Mouse (Mus musculus) adrenal gland, adult 18-20 months (tissue): ENCODE data around the gene Vrk2. TPM values are rescaled to one million over a fixed set of nuclear protein-coding genes. Genes with fewer than 3 reads are reported as not detected.

Source experiments
- DNase-seq, 2 experiments: peaks; one replicate each; pipeline ENCODE4 v3.0.0; 2021 to 2022; ENCODE audit warnings: low spot score in 2 of 2
- long read RNA-seq, 2 experiments: library from polyadenylated mRNA; stranded (forward); transcript quantifications; one replicate each; pipeline ENCODE4 v2.0.0; 2021
- total RNA-seq, 2 experiments: library from RNA; stranded (reverse); gene quantifications; 1 replicate in 1 of 2; 2 replicates in 1 of 2; pipeline ENCODE4 v1.2.3; 2021

Gene Vrk2
- total RNA-seq, result 1 to 10 TPM; 5.2 to 5.5 TPM
- long read RNA-seq, experiment 1, partial matches to known transcripts, result 0 of 1 reads
- long read RNA-seq, experiment 1, other reads (novel, unspliced or antisense), result 0 of 1 reads
- long read RNA-seq, experiment 2, transcript Vrk2-201 (13 exons, 1,889 nt), result major isoform, 8 of 9 reads
- long read RNA-seq, experiment 2, partial matches to known transcripts, result 0 of 9 reads
- long read RNA-seq, experiment 2, other reads (novel, unspliced or antisense), result 1 of 9 reads

DNA sequence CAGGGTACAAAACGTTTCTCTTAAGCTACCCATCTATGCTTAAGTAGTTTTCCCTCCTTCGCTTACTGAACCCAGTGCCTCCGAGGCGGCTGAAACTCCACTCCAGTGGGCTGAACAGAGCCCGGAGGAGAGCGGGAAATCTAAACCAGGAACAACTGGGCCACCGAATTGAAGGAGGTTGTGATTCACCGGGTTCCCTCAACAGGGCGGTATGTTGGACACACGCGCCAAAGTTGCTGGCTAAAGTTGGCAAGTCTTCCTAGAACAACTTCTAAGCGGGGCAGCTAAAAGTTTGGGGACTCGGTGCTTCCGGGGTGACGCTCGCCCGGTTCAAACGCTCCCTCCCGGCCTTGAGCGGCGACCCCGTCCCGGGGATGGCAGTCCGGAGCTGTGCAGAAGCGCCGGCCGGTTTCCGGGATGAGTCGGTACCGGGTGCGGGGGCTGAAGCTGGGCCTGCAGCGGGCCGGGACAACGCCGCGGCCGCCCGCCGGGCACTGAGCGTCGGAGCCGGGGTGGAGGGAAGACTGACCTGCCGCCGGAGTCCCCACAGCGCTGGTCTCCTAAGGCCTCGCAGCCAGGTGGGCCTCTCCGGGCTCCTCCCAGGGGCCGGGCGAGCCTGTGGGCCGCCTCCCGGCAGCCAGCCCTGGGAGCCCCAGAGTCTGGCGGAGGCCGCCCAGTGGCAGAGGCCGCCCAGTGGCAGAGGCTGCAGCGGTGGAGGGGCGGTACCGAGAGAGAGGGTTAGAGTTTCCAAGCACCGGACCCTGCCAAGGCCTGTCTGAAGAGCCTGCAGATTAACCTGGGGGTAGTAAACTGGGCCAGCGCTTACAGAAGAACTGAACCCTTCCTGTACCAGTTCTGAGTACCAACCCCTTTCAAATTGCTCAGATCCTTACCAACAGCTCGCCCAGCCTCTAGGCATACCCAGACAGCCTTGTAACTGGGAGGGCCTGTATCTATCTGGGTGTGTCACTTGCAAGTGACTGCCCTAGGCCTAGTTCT, at the start of gene Vrk2, which contains the start of gene Gm6899:
TSS of gene Vrk2 (minus strand) at position 939 of the 999 bp plus-strand sequence.
TSS of gene Gm6899 (plus strand) at position 181 of the 999 bp plus-strand sequence.
- peak; percentile 74 to 75 for DNase-seq

DNA sequence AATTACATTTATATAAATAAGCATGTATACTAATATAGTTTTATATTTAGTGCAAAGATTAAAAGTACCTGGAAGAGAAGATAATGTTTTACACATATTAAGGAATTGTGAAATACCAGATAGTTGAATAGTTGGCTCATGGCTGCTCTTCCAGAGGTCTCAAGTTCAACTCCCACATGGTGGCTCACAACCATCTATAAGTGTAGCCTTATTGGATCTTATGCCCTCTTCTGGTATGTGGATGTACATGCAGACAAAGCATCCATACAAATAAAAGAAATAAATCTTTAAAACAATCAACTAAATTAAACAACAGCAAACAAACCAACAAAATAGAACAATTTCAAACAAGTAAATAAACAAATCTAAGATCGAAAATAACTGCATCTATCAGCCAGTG, 48.3 kb upstream of the Vrk2 start:
- no peak for DNase-seq

GRCm38 (mm10) chr11:26640314-26640785, 46.6 kb upstream of the Vrk2 start:
- no peak for DNase-seq

DNA sequence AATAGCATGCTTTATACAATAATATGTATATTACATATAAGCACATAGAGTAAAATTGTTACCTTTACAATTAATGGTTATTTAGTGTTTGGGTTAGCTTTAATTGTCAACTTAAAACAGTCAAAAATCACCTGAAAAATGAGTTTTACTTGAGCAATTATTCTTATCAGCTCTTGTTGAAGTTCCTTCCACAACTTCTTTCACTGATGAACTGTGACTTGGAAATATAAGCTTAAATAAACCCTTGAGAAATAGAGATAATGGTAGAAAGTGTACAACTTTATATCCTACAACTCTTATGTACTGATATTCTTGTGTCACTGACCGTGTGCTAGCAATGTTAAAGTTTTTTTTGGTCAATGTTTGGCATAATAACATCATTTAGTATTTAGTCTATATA, 42.4 kb upstream of the Vrk2 start:
- no peak for DNase-seq

- no peak for DNase-seq
Observed at GRCm38 (mm10) chr11:26622727-26623126, 28.9 kb upstream of the Vrk2 start.

DNA sequence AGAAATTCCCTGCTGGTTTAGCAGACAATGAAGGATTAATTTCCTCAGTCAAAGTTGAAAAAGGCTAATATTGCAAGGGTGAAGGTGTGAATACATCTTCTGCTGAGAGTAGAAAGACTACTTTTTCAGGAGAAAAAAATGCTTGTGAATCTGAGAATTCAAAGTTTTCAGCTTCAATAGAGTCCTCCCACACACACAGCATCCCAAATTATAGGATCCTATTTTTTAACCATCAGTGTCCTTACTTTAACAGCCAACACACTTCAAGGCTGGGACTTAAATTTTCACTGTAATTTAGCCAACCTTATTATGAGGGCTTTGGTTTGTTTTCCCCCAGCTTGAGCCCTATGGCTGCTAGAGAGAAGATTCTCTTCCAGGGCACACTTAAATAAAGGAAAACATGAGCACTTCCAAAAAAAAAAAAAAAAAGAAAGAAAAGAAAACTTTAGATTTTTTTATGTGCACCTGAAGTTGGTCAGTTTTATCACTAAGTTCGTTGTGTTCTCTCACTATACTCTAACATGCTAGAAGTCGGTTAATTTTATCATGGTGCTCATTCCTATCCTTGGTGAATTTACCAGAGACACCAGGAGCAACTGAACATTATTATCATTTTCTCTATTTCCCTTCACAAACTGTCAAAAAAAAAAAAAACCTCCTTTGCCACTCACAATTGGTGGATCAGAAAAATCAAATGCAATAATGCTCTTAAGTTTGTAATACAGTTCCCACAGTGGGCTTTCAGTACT, 24.9 kb upstream of the Vrk2 start:
- DNase-seq, result no peak

- no peak for DNase-seq
Observed at GRCm38 (mm10) chr11:26608795-26609194, 15.0 kb upstream of the Vrk2 start.

DNA sequence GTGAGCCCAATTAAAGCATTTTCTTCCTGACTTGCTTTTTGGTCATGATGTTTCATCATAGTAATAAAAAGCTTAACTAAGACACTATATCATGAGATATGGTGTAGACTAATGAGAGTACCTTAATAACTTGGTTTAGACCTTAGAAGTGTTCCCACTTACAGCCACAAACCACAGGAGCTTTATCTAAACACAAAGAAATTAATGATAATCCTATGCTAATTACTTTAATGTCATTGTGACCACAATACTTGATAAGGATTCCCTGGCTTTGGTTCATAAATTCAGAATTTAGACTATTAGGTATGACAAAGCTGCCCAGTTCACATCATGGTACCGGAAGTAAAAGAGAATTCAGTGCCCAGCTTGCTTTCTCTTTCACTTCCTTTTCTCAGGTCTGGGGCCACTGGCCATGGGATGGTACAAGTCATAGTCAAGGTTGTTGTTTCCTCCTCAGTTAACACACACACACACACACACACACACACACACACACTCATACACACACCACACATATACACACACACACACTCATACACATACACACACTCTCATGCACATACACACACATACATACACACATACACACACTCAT, 10.4 kb upstream of the Vrk2 start:
- DNase-seq, result no peak

- DNase-seq, result no peak
Observed at GRCm38 (mm10) chr11:26601571-26602175, 7.9 kb upstream of the Vrk2 start.

DNA sequence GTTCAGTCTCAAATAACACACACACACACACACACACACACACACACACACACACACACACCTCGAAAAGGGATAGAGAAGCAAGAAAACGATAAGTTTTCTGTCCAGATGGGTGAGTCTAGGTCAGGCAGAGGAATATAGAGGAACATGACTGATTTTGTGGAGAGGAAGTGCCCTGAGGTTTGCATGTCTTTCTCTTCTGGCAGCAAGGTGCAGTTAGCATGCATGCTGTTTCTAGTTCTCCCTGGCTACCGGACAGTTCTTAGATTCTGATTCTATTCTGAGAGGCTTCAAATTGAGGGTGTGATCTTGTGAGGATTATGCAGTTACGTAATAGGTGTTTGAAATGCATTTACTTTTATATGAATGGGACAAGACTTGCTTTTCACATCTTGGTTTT, 6.9 kb upstream of the Vrk2 start:
- no peak for DNase-seq

GRCm38 (mm10) chr11:26598876-26599275, 5.1 kb upstream of the Vrk2 start:
- DNase-seq, result no peak

GRCm38 (mm10) chr11:26597761-26598160, 4.0 kb upstream of the Vrk2 start:
- DNase-seq, result no peak

GRCm38 (mm10) chr11:26597145-26597544, 3.3 kb upstream of the Vrk2 start:
- DNase-seq, result no peak

DNA sequence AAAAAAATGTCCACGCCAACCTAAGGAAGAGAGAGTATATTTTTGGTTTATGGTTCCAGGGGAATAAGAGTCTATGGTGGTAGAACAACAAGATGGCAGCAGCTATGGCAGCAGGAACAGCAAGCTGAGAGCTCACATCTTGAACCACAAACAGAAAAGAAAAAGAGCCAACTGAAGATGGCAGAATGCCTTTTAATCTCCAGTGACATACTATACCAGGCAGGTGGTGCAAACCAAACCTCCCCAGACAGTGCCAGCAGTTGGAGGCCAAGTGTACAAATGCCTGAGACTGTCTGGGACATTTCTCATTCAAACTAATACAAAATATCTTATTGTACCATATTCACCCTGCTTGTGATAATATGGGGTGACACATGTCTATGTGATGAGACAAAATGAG, 2.4 kb upstream of the Vrk2 start:
- DNase-seq, result no peak

DNA sequence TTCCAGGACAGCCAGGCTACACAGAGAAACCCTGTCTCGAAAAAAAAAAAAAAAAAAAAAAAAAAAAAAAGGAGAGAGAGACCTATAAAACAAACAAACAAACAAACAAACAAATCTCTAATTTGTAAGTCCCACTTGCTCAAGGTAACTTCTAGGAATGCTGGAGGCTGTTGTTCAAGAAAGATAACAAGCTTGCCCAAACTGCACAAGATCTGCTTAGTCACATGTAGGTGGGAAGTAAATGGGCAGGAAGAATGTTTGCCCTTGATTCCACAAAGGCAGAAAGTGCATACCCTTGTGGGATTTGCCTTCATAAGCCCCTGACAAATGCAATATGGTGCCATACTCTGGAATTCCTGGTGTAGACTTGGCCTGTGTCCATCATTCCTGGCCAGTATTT, 688 bp upstream of the Vrk2 start:
- no peak for DNase-seq

- DNase-seq, result no peak
Observed at GRCm38 (mm10) chr11:26592395-26593053, 1.3 kb downstream of the Vrk2 start.

DNA sequence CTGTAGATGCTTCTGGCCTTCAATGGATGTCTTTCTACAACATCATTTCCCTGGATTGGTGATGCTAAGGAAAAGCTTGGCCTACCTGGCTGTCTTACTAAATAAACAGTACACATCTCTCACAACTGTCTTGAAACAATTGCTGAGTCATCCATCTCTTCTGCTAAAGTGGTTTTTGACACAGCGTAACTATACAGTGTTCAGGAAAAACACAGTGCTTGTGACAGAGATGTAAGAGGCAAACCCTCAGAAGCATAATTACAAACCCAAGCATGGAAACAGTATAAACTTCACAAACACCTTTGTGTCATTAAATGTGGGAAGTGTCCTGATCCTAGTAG, 6.6 kb downstream of the Vrk2 start:
- DNase-seq, result no peak

DNA sequence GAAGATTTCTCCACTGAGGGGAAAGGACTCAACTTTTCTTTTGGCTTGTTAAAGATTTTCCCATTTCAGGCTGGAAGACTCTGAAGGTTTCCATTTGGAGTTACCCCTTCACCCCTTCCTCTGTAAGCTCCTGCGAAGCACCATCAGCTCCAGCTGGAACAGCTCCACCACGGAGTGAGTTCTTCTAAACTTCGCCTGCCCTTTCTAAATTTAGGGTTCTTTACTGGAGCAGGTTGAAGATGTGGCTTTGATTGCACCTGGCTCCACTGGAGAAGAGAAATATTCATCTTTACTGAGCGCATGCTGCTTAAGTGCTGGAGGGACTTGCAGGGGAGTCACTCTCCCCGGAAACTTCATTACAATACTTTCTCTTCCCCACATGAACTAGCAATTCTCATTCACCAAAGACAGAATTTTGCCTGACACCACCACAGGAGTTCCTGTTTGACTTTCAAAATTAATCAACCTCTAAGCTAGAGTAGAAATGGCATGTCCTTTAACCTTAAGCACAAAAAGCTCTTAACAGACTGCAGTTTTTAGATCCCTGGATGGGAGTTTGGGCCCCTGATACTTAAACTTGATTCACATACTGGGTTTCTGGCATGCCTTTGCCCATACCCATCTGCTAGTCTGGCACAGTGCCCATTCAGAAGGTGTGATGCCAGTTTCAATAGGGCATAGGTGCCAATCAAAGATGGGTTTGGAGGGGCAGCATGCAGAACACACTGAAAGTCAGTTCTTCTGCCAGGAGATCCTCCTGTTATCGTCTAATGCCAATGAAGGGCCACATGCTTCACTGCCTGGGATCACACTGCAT, 7.2 kb downstream of the Vrk2 start:
- no peak for DNase-seq
